Mouse (Mus musculus): ENCODE measurements around the gene Car3. TPM values are rescaled to one million over a fixed set of nuclear protein-coding genes. Genes with fewer than 3 reads are reported as not detected.
A peak's percentile ranks its signal among the peaks of the same experiment; 100 is the strongest.

Gene Car3
- polyA plus RNA-seq, 1 experiment from 2014 or later: 5.9 TPM

- H3K27ac ChIP-seq (ENCODE audit: low read length): no peak overlapping the region; the same call in 1 of the 2 replicates
- H3K4me1 ChIP-seq (ENCODE audit: control insufficient read depth, insufficient read depth, low read length): no peaks in the 10 kb centered on the region
- 57% methylated on average over 3 of the region's 3 CpGs for WGBS
- H3K9ac ChIP-seq (ENCODE audit: low read depth, low read length): no peak overlapping the region
- H3K4me3 ChIP-seq (ENCODE audit: low read length): no peak overlapping the region
- peaks cover 6% of the 10 kb centered on the region; the same call in 1 of the 2 replicates for H3K27me3 ChIP-seq (replicated peaks; ENCODE audit: control insufficient read depth, insufficient read depth, low read length)
- ATAC-seq: no peak
- no peak overlapping the region for H3K4me2 ChIP-seq (ENCODE audit: low read depth, low read length)
- no peaks in the 10 kb centered on the region for H3K9me3 ChIP-seq (ENCODE audit: control insufficient read depth, low read length)
- no peaks in the 10 kb centered on the region for H3K36me3 ChIP-seq (ENCODE audit: control insufficient read depth, insufficient read depth, low read length)
Measured at GRCm38 (mm10) chr3:14882756-14883155, 19.4 kb downstream of the Car3 start.

GRCm38 (mm10) chr3:14884826-14885225 lies 21.5 kb downstream of the Car3 start:
- no peak for ATAC-seq
- no peak overlapping the region for H3K4me3 ChIP-seq (ENCODE audit: low read length)
- H3K27ac ChIP-seq (ENCODE audit: low read length): no peak overlapping the region
- no peaks in the 10 kb centered on the region for H3K9me3 ChIP-seq (ENCODE audit: control insufficient read depth, low read length)
- no peak overlapping the region for H3K4me2 ChIP-seq (ENCODE audit: low read depth, low read length)
- H3K36me3 ChIP-seq (ENCODE audit: control insufficient read depth, insufficient read depth, low read length): no peaks in the 10 kb centered on the region
- no peak overlapping the region for H3K9ac ChIP-seq (ENCODE audit: low read depth, low read length)
- H3K27me3 ChIP-seq (replicated peaks; ENCODE audit: control insufficient read depth, insufficient read depth, low read length): peaks cover 6% of the 10 kb centered on the region; the same call in 1 of the 2 replicates
- no peaks in the 10 kb centered on the region for H3K4me1 ChIP-seq (ENCODE audit: control insufficient read depth, insufficient read depth, low read length)

- peak within 1 kb of the TSS; percentile 80 for H3K9ac ChIP-seq (ENCODE audit: low read depth, low read length)
- peak within 1 kb of the TSS; percentile 93 for H3K4me2 ChIP-seq (ENCODE audit: low read depth, low read length)
- H3K4me3 ChIP-seq (ENCODE audit: low read length): peak within 1 kb of the TSS; percentile 80
- whole genome bisulfite sequencing: under 1% methylated on average over 95 of the region's 95 CpGs
- H3K9me3 ChIP-seq (ENCODE audit: control insufficient read depth, low read length): no peaks in the 10 kb centered on the region
- peak; percentile 89 for ATAC-seq
- H3K27ac ChIP-seq (ENCODE audit: low read length): peak within 1 kb of the TSS; percentile 45
- H3K36me3 ChIP-seq (ENCODE audit: control insufficient read depth, insufficient read depth, low read length): no peaks in the 10 kb centered on the region
- peaks cover 6% of the 10 kb centered on the region; the same call in 1 of the 2 replicates for H3K27me3 ChIP-seq (replicated peaks; ENCODE audit: control insufficient read depth, insufficient read depth, low read length)
- H3K4me1 ChIP-seq (ENCODE audit: control insufficient read depth, insufficient read depth, low read length): no peaks in the 10 kb centered on the region
Measured at GRCm38 (mm10) chr3:14886102-14887098, 23.1 kb downstream of the Car3 start, which contains the start of gene Car2. Gene Car2, plus strand, starts transcription at chr3:14886273.

- Histone ChIP-seq H3K4me2 (ENCODE audit: low read depth, low read length) (peak overlapping the region; percentile 93), H3K27me3 (replicated peaks; ENCODE audit: control insufficient read depth, insufficient read depth, low read length) (peaks cover 6% of the 10 kb centered on the region; the same call in 1 of the 2 replicates), H3K9me3 (ENCODE audit: control insufficient read depth, low read length) (no peaks in the 10 kb centered on the region), H3K27ac (ENCODE audit: low read length) (no peak overlapping the region), H3K9ac (ENCODE audit: low read depth, low read length) (peak overlapping the region; percentile 80), H3K4me1 (ENCODE audit: control insufficient read depth, insufficient read depth, low read length) (no peaks in the 10 kb centered on the region), H3K36me3 (ENCODE audit: control insufficient read depth, insufficient read depth, low read length) (no peaks in the 10 kb centered on the region), H3K4me3 (ENCODE audit: low read length) (peak overlapping the region; percentile 80)
- 41% methylated on average over 11 of the region's 11 CpGs for WGBS
- no peak for ATAC-seq
Measured at GRCm38 (mm10) chr3:14887134-14887666, 23.9 kb downstream of the Car3 start.

GRCm38 (mm10) chr3:14887686-14888295 lies 24.5 kb downstream of the Car3 start:
- WGBS: 78% methylated on average over 10 of the region's 10 CpGs
- H3K36me3 ChIP-seq (ENCODE audit: control insufficient read depth, insufficient read depth, low read length): no peaks in the 10 kb centered on the region
- no peaks in the 10 kb centered on the region for H3K9me3 ChIP-seq (ENCODE audit: control insufficient read depth, low read length)
- no peak overlapping the region for H3K9ac ChIP-seq (ENCODE audit: low read depth, low read length)
- H3K27me3 ChIP-seq (replicated peaks; ENCODE audit: control insufficient read depth, insufficient read depth, low read length): peaks cover 6% of the 10 kb centered on the region; the same call in 1 of the 2 replicates
- H3K27ac ChIP-seq (ENCODE audit: low read length): no peak overlapping the region
- H3K4me1 ChIP-seq (ENCODE audit: control insufficient read depth, insufficient read depth, low read length): no peaks in the 10 kb centered on the region
- H3K4me2 ChIP-seq (ENCODE audit: low read depth, low read length): no peak overlapping the region
- ATAC-seq: no peak
- H3K4me3 ChIP-seq (ENCODE audit: low read length): no peak overlapping the region

- no peaks in the 10 kb centered on the region for H3K9me3 ChIP-seq (ENCODE audit: control insufficient read depth, low read length)
- no peak overlapping the region for H3K4me3 ChIP-seq (ENCODE audit: low read length)
- no peak overlapping the region for H3K4me2 ChIP-seq (ENCODE audit: low read depth, low read length)
- no peak for ATAC-seq
- no peak overlapping the region for H3K9ac ChIP-seq (ENCODE audit: low read depth, low read length)
- no peak overlapping the region for H3K27ac ChIP-seq (ENCODE audit: low read length)
- WGBS: 79% methylated on average over 2 of the region's 2 CpGs
- H3K4me1 ChIP-seq (ENCODE audit: control insufficient read depth, insufficient read depth, low read length): no peaks in the 10 kb centered on the region
- peaks cover 6% of the 10 kb centered on the region; the same call in 1 of the 2 replicates for H3K27me3 ChIP-seq (replicated peaks; ENCODE audit: control insufficient read depth, insufficient read depth, low read length)
- no peaks in the 10 kb centered on the region for H3K36me3 ChIP-seq (ENCODE audit: control insufficient read depth, insufficient read depth, low read length)
Measured at GRCm38 (mm10) chr3:14888549-14888948, 25.2 kb downstream of the Car3 start.

GRCm38 (mm10) chr3:14889085-14889484 lies 25.8 kb downstream of the Car3 start:
- Histone ChIP-seq H3K4me1 (ENCODE audit: control insufficient read depth, insufficient read depth, low read length) (no peaks in the 10 kb centered on the region), H3K9me3 (ENCODE audit: control insufficient read depth, low read length) (no peaks in the 10 kb centered on the region), H3K27me3 (replicated peaks; ENCODE audit: control insufficient read depth, insufficient read depth, low read length) (peaks cover 6% of the 10 kb centered on the region; the same call in 1 of the 2 replicates), H3K4me2 (ENCODE audit: low read depth, low read length) (no peak overlapping the region), H3K4me3 (ENCODE audit: low read length) (no peak overlapping the region), H3K27ac (ENCODE audit: low read length) (no peak overlapping the region), H3K36me3 (ENCODE audit: control insufficient read depth, insufficient read depth, low read length) (no peaks in the 10 kb centered on the region), H3K9ac (ENCODE audit: low read depth, low read length) (no peak overlapping the region)
- WGBS: 74% methylated on average over 2 of the region's 2 CpGs
- no peak for ATAC-seq

- 59% methylated on average over 4 of the region's 4 CpGs for WGBS
- H3K4me1 ChIP-seq (ENCODE audit: control insufficient read depth, insufficient read depth, low read length): no peaks in the 10 kb centered on the region
- H3K4me3 ChIP-seq (ENCODE audit: low read length): no peak overlapping the region; the same call in 1 of the 2 replicates
- no peak overlapping the region for H3K27ac ChIP-seq (ENCODE audit: low read length)
- H3K4me2 ChIP-seq (ENCODE audit: low read depth, low read length): no peak overlapping the region
- ATAC-seq: no peak
- no peak overlapping the region for H3K9ac ChIP-seq (ENCODE audit: low read depth, low read length)
- peaks cover 6% of the 10 kb centered on the region; the same call in 1 of the 2 replicates for H3K27me3 ChIP-seq (replicated peaks; ENCODE audit: control insufficient read depth, insufficient read depth, low read length)
- H3K9me3 ChIP-seq (ENCODE audit: control insufficient read depth, low read length): no peaks in the 10 kb centered on the region
- no peaks in the 10 kb centered on the region for H3K36me3 ChIP-seq (ENCODE audit: control insufficient read depth, insufficient read depth, low read length)
Measured at GRCm38 (mm10) chr3:14889716-14890409, 26.6 kb downstream of the Car3 start.

Data from intestine, embryonic 16.5 days (tissue).